Mouse (Mus musculus): ENCODE results near the gene Nanp. TPM values are rescaled to one million over a fixed set of nuclear protein-coding genes. Genes with fewer than 3 reads are reported as not detected.

Nanp gene
- 10 to 100 TPM in 1 of 2 experiments, 1 to 10 TPM in 1; 7.4 to 12.0 TPM for total RNA-seq (2023)

GRCm38 (mm10) chr2:151039232-151039695, at the start of gene Nanp, which contains the start of gene Ninl:
Nanp (minus strand) TSS chr2:151039398.
Ninl (minus strand) TSS chr2:151039382.

Other genes with a start within 250 kb of the Nanp start
- gene Abhd12, start 134.7 kb downstream of the Nanp start, total RNA-seq (2023): 10 to 100 TPM; 27.2 to 35.4 TPM
- 10 to 100 TPM; 16.6 to 17.0 TPM for gene Gins1, start 134.0 kb downstream of the Nanp start, total RNA-seq (2023)
- gene Ninl, start within 50 bp of the Nanp start, total RNA-seq (2023): 1 to 10 TPM in 1 of 2 experiments, under 1 TPM in 1; 0.57 to 3.7 TPM
- gene Gm14151, start 53.0 kb upstream of the Nanp start, total RNA-seq (2023): not detected
- gene Gm14147, start 58.8 kb upstream of the Nanp start, total RNA-seq (2023): not detected